Mouse (Mus musculus): ENCODE results near the gene Grap2.

The Grap2 gene

GRCm38 (mm10) chr15:80634391-80635193, 62.2 kb downstream of the Grap2 start:
- intact Hi-C loops (cut with DNase I): loop anchor here (5.0 kb wide), 1 partner anchor 58 kb away; no protein-coding TSS in a partner anchor

GRCm38 (mm10) chr15:80636757-80637372, 64.5 kb downstream of the Grap2 start:
- intact Hi-C loops (cut with DNase I): loop anchor here (5.0 kb wide), 1 partner anchor 55 kb away; no protein-coding TSS in a partner anchor

GRCm38 (mm10) chr15:80639071-80639702, 66.8 kb downstream of the Grap2 start:
- intact Hi-C loops (cut with DNase I): loop anchor here (5.0 kb wide), 1 partner anchor 53 kb away; no protein-coding TSS in a partner anchor

- intact Hi-C loops (cut with DNase I): loop anchor here (5.0 kb wide), 1 partner anchor 52 kb away; no protein-coding TSS in a partner anchor
Measured at GRCm38 (mm10) chr15:80639874-80640273, 67.5 kb downstream of the Grap2 start.

GRCm38 (mm10) chr15:80641702-80642435, 69.5 kb downstream of the Grap2 start:
- intact Hi-C loops (cut with DNase I): no loop called here

- intact Hi-C loops (cut with DNase I): no loop called here
Measured at GRCm38 (mm10) chr15:80645006-80645797, 72.8 kb downstream of the Grap2 start.

- intact Hi-C loops (cut with DNase I): no loop called here
Measured at GRCm38 (mm10) chr15:80648977-80649606, 76.7 kb downstream of the Grap2 start.

- intact Hi-C loops (cut with DNase I): no loop called here
Measured at GRCm38 (mm10) chr15:80650412-80650811, 78.0 kb downstream of the Grap2 start.

- intact Hi-C loops (cut with DNase I): no loop called here
Measured at GRCm38 (mm10) chr15:80653865-80654264, 81.5 kb downstream of the Grap2 start.

GRCm38 (mm10) chr15:80658815-80659471, 86.5 kb downstream of the Grap2 start:
- intact Hi-C loops (cut with DNase I): no loop called here

- intact Hi-C loops (cut with DNase I): loop anchor here (10.0 kb wide), 1 partner anchor 256 kb away; no protein-coding TSS in a partner anchor
Measured at GRCm38 (mm10) chr15:80660963-80661362, 88.6 kb downstream of the Grap2 start.

- intact Hi-C loops (cut with DNase I): loop anchor here (10.0 kb wide), 1 partner anchor 260 kb away; no protein-coding TSS in a partner anchor
Measured at GRCm38 (mm10) chr15:80664444-80664843, 92.0 kb downstream of the Grap2 start.

- intact Hi-C loops (cut with DNase I): no loop called here
Measured at GRCm38 (mm10) chr15:80671295-80672252, 99.2 kb downstream of the Grap2 start, which contains the start of gene Fam83f. Gene Fam83f (plus strand): TSS chr15:80671847.

- intact Hi-C loops (cut with DNase I): no loop called here
Measured at GRCm38 (mm10) chr15:80672810-80673209, 100.4 kb downstream of the Grap2 start.

- intact Hi-C loops (cut with DNase I): no loop called here
Measured at GRCm38 (mm10) chr15:80673337-80674095, 101.1 kb downstream of the Grap2 start.

- intact Hi-C loops (cut with DNase I): no loop called here
Measured at GRCm38 (mm10) chr15:80674700-80675099, 102.3 kb downstream of the Grap2 start.

- intact Hi-C loops (cut with DNase I): no loop called here
Measured at GRCm38 (mm10) chr15:80679515-80680215, 107.3 kb downstream of the Grap2 start.
